Mouse (Mus musculus) intestine, embryonic 16.5 days (tissue): Measurements from ENCODE around the gene Fam178b. TPM values are rescaled to one million over a fixed set of nuclear protein-coding genes. Genes with fewer than 3 reads are reported as not detected.

Experiments
- ATAC-seq: fragments of 200-750 bp; cut with Nextera tagmentation; 2 replicates; pipeline ENCODE4 v1.8.0; 2017; ENCODE audit warnings: moderate TSS enrichment, moderate library complexity
- H3K27ac ChIP-seq: fragments of 300-500 bp; sonication (generic); 2 replicates; pipeline ENCODE4 v1.5.1; 2014; ENCODE audit warnings: mild to moderate bottlenecking, low read length
- H3K27me3 ChIP-seq: fragments of 300-500 bp; sonication (generic); replicated peaks from 2 replicates; pipeline ENCODE4 v1.6.1; 2014; ENCODE audit warnings: low read length, control low read depth, mixed read lengths; ENCODE audit not compliant: control insufficient read depth, insufficient read depth
- H3K36me3 ChIP-seq: fragments of 300-500 bp; sonication (generic); 2 replicates; pipeline ENCODE4 v1.6.1; 2014; ENCODE audit warnings: low read length, control low read depth; ENCODE audit not compliant: control insufficient read depth, insufficient read depth
- H3K4me1 ChIP-seq: fragments of 300-500 bp; sonication (generic); 2 replicates; pipeline ENCODE4 v1.6.1; 2014; ENCODE audit warnings: low read length, control low read depth, mixed read lengths; ENCODE audit not compliant: control insufficient read depth, insufficient read depth
- H3K4me2 ChIP-seq: fragments of 300-500 bp; sonication (generic); 2 replicates; pipeline ENCODE4 v1.6.1; 2014; ENCODE audit warnings: low read depth, low read length, control low read depth
- H3K4me3 ChIP-seq: fragments of 300-500 bp; sonication (generic); 2 replicates; pipeline ENCODE4 v1.5.1; 2014; ENCODE audit warnings: mild to moderate bottlenecking, low read length
- H3K9ac ChIP-seq: fragments of 300-500 bp; sonication (generic); 2 replicates; pipeline ENCODE4 v1.6.1; 2014; ENCODE audit warnings: low read depth, low read length
- H3K9me3 ChIP-seq: fragments of 300-500 bp; sonication (generic); 2 replicates; pipeline ENCODE4 v1.6.1; 2016; ENCODE audit warnings: low read length, control low read depth; ENCODE audit not compliant: control insufficient read depth
- WGBS: fragments of 180-500 bp; shearing (Covaris S2); extraction: QIAGEN DNeasy Blood & Tissue Kit; methylation state at CpG from one replicate; pipeline ENCODE4 v1.1.7; 2014; 5-methylcytosine and 5-hydroxymethylcytosine counted together
- polyA plus RNA-seq: library from polyadenylated mRNA; unstranded; fragments of >200 nt; fragmentation: Nextera tagmentation; extraction: Ambion mirVana; gene quantifications from 2 replicates; pipeline ENCODE4 v1.2.1, GENCODE M21; 2015

Fam178b gene
- polyA plus RNA-seq, 1 experiment from 2014 or later: 0.54 TPM

GRCm38 (mm10) chr1:36708626-36709025 lies 25.6 kb upstream of the Fam178b start:
- H3K4me1 ChIP-seq: peaks cover 15% of the 10 kb centered on the region
- H3K9ac ChIP-seq: peak overlapping the region; percentile 97
- no peaks in the 10 kb centered on the region for H3K27me3 ChIP-seq
- peak overlapping the region; percentile 99 for H3K4me3 ChIP-seq
- peaks cover 9% of the 10 kb centered on the region; the same call in 1 of the 2 replicates for H3K36me3 ChIP-seq
- 67% methylated on average over 1 of the region's 1 CpGs for WGBS
- H3K27ac ChIP-seq: peak overlapping the region; percentile 82
- no peaks in the 10 kb centered on the region for H3K9me3 ChIP-seq
- H3K4me2 ChIP-seq: peak overlapping the region; percentile 83
- no peak for ATAC-seq

- 70% methylated on average over 3 of the region's 3 CpGs for WGBS
- no peak overlapping the region for H3K4me2 ChIP-seq
- H3K36me3 ChIP-seq: peaks cover 15% of the 10 kb centered on the region; the same call in 1 of the 2 replicates
- H3K4me1 ChIP-seq: peaks cover 15% of the 10 kb centered on the region
- no peak overlapping the region for H3K27ac ChIP-seq
- no peak for ATAC-seq
- no peak overlapping the region for H3K4me3 ChIP-seq
- no peaks in the 10 kb centered on the region for H3K9me3 ChIP-seq
- H3K27me3 ChIP-seq: no peaks in the 10 kb centered on the region
- H3K9ac ChIP-seq: peak overlapping the region; percentile 97
Measured at GRCm38 (mm10) chr1:36707797-36708196, 24.8 kb upstream of the Fam178b start.

GRCm38 (mm10) chr1:36707166-36707565 lies 24.2 kb upstream of the Fam178b start:
- H3K4me2 ChIP-seq: no peak overlapping the region
- H3K9me3 ChIP-seq: no peaks in the 10 kb centered on the region
- no peak overlapping the region for H3K27ac ChIP-seq
- peaks cover 20% of the 10 kb centered on the region; the same call in 1 of the 2 replicates for H3K36me3 ChIP-seq
- no peak for ATAC-seq
- H3K4me1 ChIP-seq: peaks cover 15% of the 10 kb centered on the region
- H3K27me3 ChIP-seq: no peaks in the 10 kb centered on the region
- no peak overlapping the region for H3K9ac ChIP-seq
- no peak overlapping the region for H3K4me3 ChIP-seq
- WGBS: 76% methylated on average over 2 of the region's 2 CpGs

- ATAC-seq: no peak
- H3K9me3 ChIP-seq: no peaks in the 10 kb centered on the region
- H3K27me3 ChIP-seq: no peaks in the 10 kb centered on the region
- no peak overlapping the region for H3K27ac ChIP-seq
- H3K9ac ChIP-seq: no peak overlapping the region
- H3K4me2 ChIP-seq: no peak overlapping the region
- peaks cover 16% of the 10 kb centered on the region for H3K36me3 ChIP-seq
- no peak overlapping the region for H3K4me3 ChIP-seq
- WGBS: 74% methylated on average over 5 of the region's 5 CpGs
- H3K4me1 ChIP-seq: no peaks in the 10 kb centered on the region
Measured at GRCm38 (mm10) chr1:36697030-36697429, 14.0 kb upstream of the Fam178b start.

- no peak for ATAC-seq
- peaks cover 14% of the 10 kb centered on the region for H3K36me3 ChIP-seq
- no peaks in the 10 kb centered on the region for H3K9me3 ChIP-seq
- H3K9ac ChIP-seq: no peak overlapping the region
- H3K4me2 ChIP-seq: no peak overlapping the region
- WGBS: 65% methylated on average over 6 of the region's 6 CpGs
- no peak overlapping the region for H3K27ac ChIP-seq
- no peaks in the 10 kb centered on the region for H3K27me3 ChIP-seq
- no peak overlapping the region for H3K4me3 ChIP-seq
- H3K4me1 ChIP-seq: no peaks in the 10 kb centered on the region
Measured at GRCm38 (mm10) chr1:36696411-36696810, 13.4 kb upstream of the Fam178b start.

- peaks cover 8% of the 10 kb centered on the region for H3K36me3 ChIP-seq
- H3K9me3 ChIP-seq: no peaks in the 10 kb centered on the region
- 83% methylated on average over 6 of the region's 6 CpGs for WGBS
- no peak overlapping the region for H3K4me3 ChIP-seq
- H3K4me2 ChIP-seq: no peak overlapping the region
- no peaks in the 10 kb centered on the region for H3K27me3 ChIP-seq
- H3K9ac ChIP-seq: no peak overlapping the region
- no peak overlapping the region for H3K27ac ChIP-seq
- H3K4me1 ChIP-seq: no peaks in the 10 kb centered on the region
- ATAC-seq: no peak
Measured at GRCm38 (mm10) chr1:36694871-36695270, 11.9 kb upstream of the Fam178b start.

GRCm38 (mm10) chr1:36691271-36692155 lies 8.5 kb upstream of the Fam178b start, which contains the start of gene Cox5b:
TSS of gene Cox5b (plus strand) at chr1:36691449.
- peak; percentile 97 for ATAC-seq
- H3K4me1 ChIP-seq: no peaks in the 10 kb centered on the region

GRCm38 (mm10) chr1:36690671-36691235 lies 7.8 kb upstream of the Fam178b start:
- Histone ChIP-seq H3K27me3 (no peaks in the 10 kb centered on the region), H3K9ac (peak overlapping the region; percentile 86), H3K9me3 (no peaks in the 10 kb centered on the region), H3K36me3 (peaks cover 5% of the 10 kb centered on the region), H3K27ac (no peak overlapping the region), H3K4me3 (peak overlapping the region; percentile 82), H3K4me2 (peak overlapping the region; percentile 56), H3K4me1 (no peaks in the 10 kb centered on the region)
- peak; percentile 24 for ATAC-seq
- 60% methylated on average over 11 of the region's 11 CpGs for WGBS

More at GRCm38 (mm10) chr1:36691271-36692155, 8.5 kb upstream of the Fam178b start, which contains the start of gene Cox5b:
- Histone ChIP-seq H3K36me3 (peaks cover 5% of the 10 kb centered on the region), H3K27me3 (no peaks in the 10 kb centered on the region), H3K9me3 (no peaks in the 10 kb centered on the region), H3K27ac (peak within 1 kb of the TSS; percentile 20), H3K4me2 (peak within 1 kb of the TSS; percentile 82), H3K9ac (peak within 1 kb of the TSS; percentile 86), H3K4me3 (peak within 1 kb of the TSS; percentile 82)
- whole genome bisulfite sequencing: under 1% methylated on average over 68 of the region's 68 CpGs

GRCm38 (mm10) chr1:36683810-36684467 lies 956 bp upstream of the Fam178b start:
- H3K27ac ChIP-seq: no peak overlapping the region

More at GRCm38 (mm10) chr1:36683810-36684467, 956 bp upstream of the Fam178b start:
- Histone ChIP-seq H3K9me3 (no peaks in the 10 kb centered on the region), H3K9ac (no peak overlapping the region), H3K36me3 (no peaks in the 10 kb centered on the region), H3K4me1 (no peaks in the 10 kb centered on the region), H3K4me3 (no peak overlapping the region), H3K4me2 (no peak overlapping the region), H3K27me3 (no peaks in the 10 kb centered on the region)
- WGBS: 9% methylated on average over 13 of the region's 13 CpGs
- ATAC-seq: peak; percentile 90
